Mouse (Mus musculus) lung, adult 2 months (tissue): ENCODE measurements around the gene Desi1.

Experiments used
- CTCF ChIP-seq: fragments of 200-500 bp; IDR thresholded peaks from 2 replicates; pipeline ENCODE4 v1.5.1; 2011; ENCODE audit warnings: mild to moderate bottlenecking, low read length, control low read depth; ENCODE audit not compliant: insufficient read depth
- POLR2A ChIP-seq: fragments of 200-500 bp; IDR thresholded peaks from 2 replicates; pipeline ENCODE4 v1.6.1; 2011; ENCODE audit warnings: low read depth, mild to moderate bottlenecking, control low read depth, low read length, borderline replicate concordance; ENCODE audit errors: extremely low read depth

- TF ChIP-seq POLR2A (no peak), CTCF (no peak)
Measured at GRCm38 (mm10) chr15:81949076-81949475, 84.6 kb downstream of the Desi1 start.
